Mouse (Mus musculus): ENCODE results near the gene Krt42.
A peak's percentile ranks its signal among the peaks of the same experiment; 100 is the strongest.
"Not testable (repeated sequence)": the region's sequence is repeated elsewhere in the genome, so short reads cannot be mapped to it uniquely, and the experiment has no call there.

Krt42 gene

DNA sequence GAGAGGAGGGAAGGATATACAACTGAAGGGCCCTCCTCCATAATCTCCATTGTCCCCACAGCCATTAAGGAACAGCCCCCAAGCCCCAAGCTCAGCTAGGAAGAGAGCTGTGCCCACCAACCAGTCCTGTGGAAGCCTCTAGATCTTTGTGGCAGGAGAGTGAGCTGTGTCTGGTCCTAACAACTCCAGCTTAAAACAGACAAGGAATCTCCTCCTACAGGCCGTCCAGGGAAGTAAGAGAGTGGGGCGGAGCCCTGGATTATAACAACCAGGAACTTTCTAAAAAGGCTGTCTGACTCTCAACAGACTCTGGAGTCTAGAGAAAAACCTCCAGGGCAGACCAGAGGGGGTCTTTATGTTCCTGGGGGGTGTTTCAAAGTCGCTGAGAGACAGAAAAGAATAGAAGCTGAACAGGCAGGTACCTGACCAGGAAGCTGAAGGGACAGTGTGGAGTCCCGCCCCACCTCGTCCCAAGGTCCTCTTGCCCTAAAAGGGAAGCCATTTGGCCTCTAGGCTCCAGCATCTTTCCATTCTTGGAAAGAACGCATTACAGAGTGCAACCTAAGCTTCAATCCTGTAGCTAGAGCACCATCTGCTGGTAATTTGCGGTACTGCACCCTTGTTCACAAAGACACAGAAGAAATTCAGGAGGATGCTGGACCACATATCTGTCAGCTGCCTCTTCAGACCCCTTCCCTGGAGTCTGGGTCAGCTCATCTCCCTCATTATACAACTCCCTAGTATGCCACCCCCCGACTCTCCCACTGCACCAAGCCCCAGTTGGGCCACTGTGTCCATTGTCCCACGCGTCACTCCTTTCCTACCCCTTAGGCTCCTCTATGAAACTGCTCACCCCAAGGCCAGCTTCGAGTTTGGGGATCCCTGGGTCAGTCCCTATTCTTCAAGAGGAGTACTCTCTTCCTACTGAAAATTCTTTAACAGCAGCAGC lies 12.2 kb upstream of the Krt42 start:
- DNase-seq (ENCODE audit: extremely low spot score, low read depth, low spot score), result peak; percentile 93

- DNase-seq (ENCODE audit: extremely low spot score, low read depth, low spot score), result no peak
Observed at GRCm38 (mm10) chr11:100278759-100279158, 9.1 kb upstream of the Krt42 start.

GRCm38 (mm10) chr11:100277726-100278480 lies 8.2 kb upstream of the Krt42 start:
- no peak for DNase-seq (ENCODE audit: extremely low spot score, low read depth, low spot score)

GRCm38 (mm10) chr11:100275466-100275865 lies 5.8 kb upstream of the Krt42 start:
- DNase-seq (ENCODE audit: extremely low spot score, low read depth, low spot score), result no peak

DNA sequence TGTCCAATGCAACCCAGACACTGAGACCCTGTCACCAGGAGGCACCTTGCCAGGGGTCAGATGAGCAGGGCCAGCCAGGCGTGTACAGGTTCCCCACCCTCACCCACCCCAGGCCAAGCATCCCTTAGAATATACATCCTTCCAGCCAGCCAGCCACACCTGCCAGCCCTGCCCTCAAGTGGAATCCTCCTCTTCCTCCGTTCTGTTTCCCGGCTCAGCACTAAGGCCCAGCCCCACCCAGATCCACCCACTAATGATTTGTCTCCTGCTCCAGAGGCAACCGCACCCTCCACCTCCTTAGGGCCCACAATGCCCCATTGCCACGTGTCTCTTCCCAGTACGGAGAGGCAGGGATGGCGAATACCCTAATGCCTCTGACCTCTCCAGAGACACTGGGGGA lies 5.0 kb upstream of the Krt42 start:
- DNase-seq (ENCODE audit: extremely low spot score, low read depth, low spot score), result no peak

DNA sequence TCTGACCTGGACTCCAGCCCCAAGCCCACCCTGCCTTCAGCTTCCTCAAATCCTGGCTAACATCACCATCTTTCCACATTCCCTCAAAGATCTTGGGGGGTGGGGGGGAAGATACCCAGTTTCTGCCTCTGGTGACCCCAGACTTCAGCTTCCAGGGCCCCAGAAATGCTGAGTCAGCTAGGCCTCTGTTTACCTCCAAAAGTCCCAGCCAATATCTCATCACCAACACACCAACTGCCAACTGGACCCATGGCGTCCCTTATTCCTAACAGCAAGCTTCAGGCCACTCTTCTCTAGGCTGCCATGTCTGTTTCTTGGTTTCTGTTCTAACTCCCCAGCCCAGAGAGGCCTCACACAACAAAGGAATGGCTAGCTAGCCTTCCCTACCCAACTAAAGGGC lies 2.2 kb upstream of the Krt42 start:
- DNase-seq (ENCODE audit: extremely low spot score, low read depth, low spot score), result no peak

GRCm38 (mm10) chr11:100262058-100262980 lies 7.4 kb downstream of the Krt42 start:
- DNase-seq (ENCODE audit: extremely low spot score, low read depth, low spot score), result no peak

GRCm38 (mm10) chr11:100261235-100261605 lies 8.5 kb downstream of the Krt42 start:
- no peak for DNase-seq (ENCODE audit: extremely low spot score, low read depth, low spot score)

- DNase-seq (ENCODE audit: extremely low spot score, low read depth, low spot score), result no peak
Observed at GRCm38 (mm10) chr11:100260514-100261234, 9.0 kb downstream of the Krt42 start, which contains the start of gene Krt17. Krt17 (minus strand) TSS chr11:100261029.

- DNase-seq (ENCODE audit: extremely low spot score, low read depth, low spot score), result no peak
Observed at GRCm38 (mm10) chr11:100259079-100259478, 10.6 kb downstream of the Krt42 start.

DNA sequence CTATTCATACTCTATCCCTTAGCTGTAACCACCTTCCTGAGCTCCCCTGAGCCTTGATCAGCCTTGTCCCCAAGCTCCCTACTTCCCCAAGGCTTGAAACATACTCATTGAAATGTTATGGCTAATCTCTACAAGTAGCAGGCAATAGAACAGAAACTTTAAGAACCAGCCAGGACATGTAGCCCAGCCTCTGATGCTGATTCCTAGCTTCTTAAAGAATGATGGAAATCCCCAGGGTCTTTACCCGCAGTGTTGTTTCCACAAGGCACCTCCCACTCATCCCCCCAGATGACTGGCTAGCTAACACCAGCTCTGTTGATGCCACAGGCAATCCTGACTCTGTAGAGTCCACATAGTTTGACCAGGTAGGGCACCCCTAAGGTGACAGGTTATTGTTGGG lies 11.7 kb downstream of the Krt42 start:
- no peak for DNase-seq (ENCODE audit: extremely low spot score, low read depth, low spot score)

DNA sequence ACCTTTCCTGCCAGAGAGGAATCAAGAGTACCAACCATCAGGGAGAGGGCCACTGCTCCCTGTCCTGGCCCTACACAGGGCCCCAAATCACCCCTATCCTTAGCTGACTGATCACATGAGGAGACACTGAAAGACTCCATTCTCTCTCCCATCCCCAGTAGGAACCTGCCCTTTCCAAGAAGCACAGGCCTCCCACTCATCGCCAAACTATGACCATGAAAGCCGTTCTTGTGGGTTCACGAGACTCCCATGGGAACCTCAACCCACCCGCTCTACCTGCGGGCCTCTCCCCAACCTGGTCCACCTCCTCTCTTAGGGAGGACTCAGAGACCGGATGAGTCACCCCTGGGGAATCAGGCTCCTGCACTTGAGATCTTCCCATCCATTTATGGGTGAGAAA lies 14.2 kb downstream of the Krt42 start:
- no peak for DNase-seq (ENCODE audit: extremely low spot score, low read depth, low spot score)

- no peak for DNase-seq (ENCODE audit: extremely low spot score, low read depth, low spot score)
Observed at GRCm38 (mm10) chr11:100254360-100255090, 15.1 kb downstream of the Krt42 start.

DNA sequence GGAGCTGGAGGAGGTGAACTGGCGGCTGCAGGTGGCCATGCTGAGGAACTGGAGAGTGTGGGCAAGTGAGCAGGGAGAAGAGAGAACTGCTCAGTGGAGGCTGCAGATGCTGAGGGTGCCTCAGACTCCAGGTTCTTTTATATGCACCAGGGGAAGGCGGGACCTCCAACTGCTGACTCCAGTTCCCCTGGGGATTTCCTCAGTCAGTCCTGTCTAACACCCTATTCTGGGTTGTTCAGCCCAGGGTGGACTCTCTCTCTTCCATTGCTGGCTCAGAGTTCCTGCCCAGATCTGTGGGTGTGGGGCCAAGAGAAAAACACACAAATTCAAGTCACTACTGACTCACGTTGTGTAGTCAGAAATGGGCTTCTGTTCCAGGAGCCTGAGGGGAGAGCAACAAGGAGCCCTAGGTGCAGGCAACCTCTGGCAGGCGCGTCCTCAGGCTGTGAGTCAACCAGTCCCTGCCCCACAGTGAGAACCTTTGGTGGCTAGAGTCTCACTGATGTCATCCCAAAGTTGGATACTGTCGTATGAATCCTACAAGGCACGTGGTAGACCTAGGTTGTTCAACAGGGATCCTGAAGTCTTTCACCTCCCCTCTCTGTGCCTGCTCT lies 20.7 kb downstream of the Krt42 start, which contains the start of gene Krt16:
Gene Krt16 (minus strand): TSS at position 51 of the 614 bp plus-strand sequence.
- DNase-seq (ENCODE audit: extremely low spot score, low read depth, low spot score), result no peak

DNA sequence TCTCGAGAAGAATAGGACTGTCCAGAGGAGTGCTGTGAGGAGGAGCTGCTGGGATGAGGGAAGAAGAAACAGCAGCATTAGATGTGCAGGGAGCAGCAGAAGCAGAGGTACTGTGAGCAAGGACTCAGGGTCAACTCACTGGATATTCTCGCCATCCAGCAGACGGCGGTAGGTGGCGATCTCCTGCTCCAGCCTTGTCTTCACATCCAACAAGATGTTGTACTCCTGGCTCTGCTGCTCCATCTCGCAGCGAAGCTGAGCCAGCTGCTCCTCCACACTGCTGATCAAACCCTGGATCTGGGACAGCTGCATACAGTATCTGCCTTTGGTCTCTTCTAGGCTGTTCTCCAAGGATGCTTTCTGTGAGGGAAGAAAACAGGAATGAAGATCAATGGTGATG lies 23.2 kb downstream of the Krt42 start:
- DNase-seq (ENCODE audit: extremely low spot score, low read depth, low spot score), result not testable (repeated sequence)

DNA sequence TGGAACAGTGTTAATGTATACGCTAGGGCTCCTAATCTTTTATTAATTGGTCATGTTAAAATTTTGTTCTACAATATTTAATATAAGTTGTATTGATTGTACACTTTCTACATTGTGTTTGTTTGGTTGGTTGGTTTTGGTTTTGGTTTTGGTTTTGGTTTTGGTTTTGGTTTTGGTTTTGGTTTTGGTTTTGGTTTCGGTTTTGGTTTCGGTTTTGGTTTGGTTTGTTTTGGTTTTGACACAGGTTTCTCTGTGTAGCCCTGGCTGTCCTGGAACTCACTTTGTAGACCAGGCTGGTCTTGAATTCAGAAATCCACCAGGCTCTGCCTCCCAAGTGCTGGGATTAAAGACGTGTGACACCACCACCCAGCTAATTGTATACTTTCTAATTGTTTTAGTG lies 29.4 kb downstream of the Krt42 start:
- not testable (repeated sequence) for DNase-seq (ENCODE audit: extremely low spot score, low read depth, low spot score)

- DNase-seq (ENCODE audit: extremely low spot score, low read depth, low spot score), result no peak
Observed at GRCm38 (mm10) chr11:100221741-100222140, 47.9 kb downstream of the Krt42 start.

GRCm38 (mm10) chr11:100219304-100219703 lies 50.4 kb downstream of the Krt42 start:
- DNase-seq (ENCODE audit: extremely low spot score, low read depth, low spot score), result no peak
